Mouse (Mus musculus) urinary bladder, adult 18-20 months (tissue): Measurements from ENCODE around the gene Rcbtb2.
"Not testable (repeated sequence)": the region's sequence is repeated elsewhere in the genome, so short reads cannot be mapped to it uniquely, and the experiment has no call there.

Source experiments
- DNase-seq, 2 experiments: peaks; one replicate each; pipeline ENCODE4 v3.0.0; 2022; ENCODE audit warnings: low spot score in 2 of 2, mixed read lengths in 2 of 2

Gene Rcbtb2

GRCm38 (mm10) chr14:73122923-73123278, at the start of gene Rcbtb2:
Rcbtb2 (plus strand) TSS chr14:73123037.
- no peak for DNase-seq

- DNase-seq = no peak
These were observed 39.3 kb upstream of the Rcbtb2 start for GRCm38 (mm10) chr14:73083563-73083962.

- no peak for DNase-seq
These were observed 36.4 kb upstream of the Rcbtb2 start for GRCm38 (mm10) chr14:73086425-73086824.

- DNase-seq = no peak
These were observed 35.6 kb upstream of the Rcbtb2 start for GRCm38 (mm10) chr14:73087247-73087646.

- DNase-seq = no peak
These were observed 35.1 kb upstream of the Rcbtb2 start for GRCm38 (mm10) chr14:73087746-73088145.

- DNase-seq = no peak
These were observed 34.6 kb upstream of the Rcbtb2 start for GRCm38 (mm10) chr14:73088224-73088623.

GRCm38 (mm10) chr14:73092871-73093270, 30.0 kb upstream of the Rcbtb2 start:
- DNase-seq = no peak

- no peak for DNase-seq
These were observed 27.9 kb upstream of the Rcbtb2 start for GRCm38 (mm10) chr14:73094802-73095550.

GRCm38 (mm10) chr14:73098677-73099387, 24.0 kb upstream of the Rcbtb2 start:
- DNase-seq = no peak

- DNase-seq = no peak
These were observed 20.5 kb upstream of the Rcbtb2 start for GRCm38 (mm10) chr14:73102270-73102865.

- DNase-seq = not testable (repeated sequence)
These were observed 19.9 kb upstream of the Rcbtb2 start for GRCm38 (mm10) chr14:73102986-73103385.

GRCm38 (mm10) chr14:73104913-73105312, 17.9 kb upstream of the Rcbtb2 start:
- DNase-seq = no peak

GRCm38 (mm10) chr14:73105407-73106185, 17.2 kb upstream of the Rcbtb2 start:
- DNase-seq = no peak

GRCm38 (mm10) chr14:73106234-73106711, 16.6 kb upstream of the Rcbtb2 start:
- peak in 1 of 2 experiments; percentile 37 for DNase-seq

- DNase-seq = peak in 1 of 2 experiments; percentile 47
These were observed 15.9 kb upstream of the Rcbtb2 start for GRCm38 (mm10) chr14:73106957-73107356.

GRCm38 (mm10) chr14:73107371-73107770, 15.5 kb upstream of the Rcbtb2 start:
- DNase-seq = peak in 1 of 2 experiments; percentile 20

- DNase-seq = no peak
These were observed 14.9 kb upstream of the Rcbtb2 start for GRCm38 (mm10) chr14:73107952-73108351.

- DNase-seq = no peak
These were observed 12.2 kb upstream of the Rcbtb2 start for GRCm38 (mm10) chr14:73110682-73111081.

GRCm38 (mm10) chr14:73111091-73111490, 11.7 kb upstream of the Rcbtb2 start:
- DNase-seq = no peak

GRCm38 (mm10) chr14:73112186-73112840, 10.5 kb upstream of the Rcbtb2 start:
- no peak for DNase-seq

GRCm38 (mm10) chr14:73114952-73115351, 7.9 kb upstream of the Rcbtb2 start:
- DNase-seq = not testable (repeated sequence)
